Mouse (Mus musculus) bone marrow macrophage, adult 2 months (primary cell): ENCODE results near the gene Fbxo42.

Source experiments
- CTCF ChIP-seq: IDR thresholded peaks from 2 replicates; pipeline ENCODE4 v1.5.1; 2012; ENCODE audit warnings: low read depth, mild to moderate bottlenecking, low read length, moderate library complexity
- POLR2A ChIP-seq: IDR thresholded peaks from 2 replicates; pipeline ENCODE4 v1.6.1; 2012; ENCODE audit warnings: mild to moderate bottlenecking, low read depth, low read length, borderline replicate concordance

DNA sequence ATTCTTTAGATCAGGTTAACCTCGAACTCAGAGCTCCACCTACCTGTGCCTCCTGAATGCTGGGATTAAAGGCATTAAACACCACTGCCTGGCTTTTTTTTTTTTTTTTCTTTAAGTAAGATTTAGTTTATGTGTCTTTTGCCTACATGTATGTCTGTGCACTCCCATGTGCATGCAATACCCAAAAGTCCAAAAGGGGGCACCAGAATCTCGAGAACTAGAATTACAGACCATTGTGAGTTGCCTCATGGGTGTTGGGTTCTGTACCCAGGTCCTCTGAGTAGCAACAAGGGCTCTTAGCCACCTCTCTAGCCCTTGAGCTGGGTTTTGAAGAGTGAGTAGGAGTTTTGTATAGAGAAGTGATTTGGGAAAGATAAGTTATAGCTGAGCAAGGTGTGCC is 104.9 kb downstream of the Fbxo42 start:
- TF ChIP-seq CTCF (no peak), POLR2A (no peak)
